Mouse (Mus musculus) neural tube, embryonic 14.5 days (tissue): ENCODE results near the gene Rab37. TPM values are rescaled to one million over a fixed set of nuclear protein-coding genes. Genes with fewer than 3 reads are reported as not detected.

ENCODE experiments used
- ATAC-seq: fragments of 200-750 bp; cut with Nextera tagmentation; 2 replicates; pipeline ENCODE4 v1.8.0; 2017; ENCODE audit warnings: low read depth, mild to moderate bottlenecking, moderate TSS enrichment, moderate library complexity
- H3K27ac ChIP-seq: fragments of 300-500 bp; sonication (generic); 2 replicates; pipeline ENCODE4 v1.5.1; 2014; ENCODE audit warnings: low read depth, mild to moderate bottlenecking, control low read depth, low read length, moderate library complexity, mixed read lengths
- H3K27me3 ChIP-seq: fragments of 300-500 bp; sonication (generic); 2 replicates; pipeline ENCODE4 v1.6.1; 2014; ENCODE audit warnings: low read length; ENCODE audit not compliant: control insufficient read depth, insufficient read depth
- H3K36me3 ChIP-seq: fragments of 300-500 bp; sonication (generic); 2 replicates; pipeline ENCODE4 v1.6.1; 2014; ENCODE audit warnings: low read length, mixed read lengths; ENCODE audit not compliant: control insufficient read depth, insufficient read depth
- H3K4me1 ChIP-seq: fragments of 300-500 bp; sonication (generic); 2 replicates; pipeline ENCODE4 v1.6.1; 2014; ENCODE audit warnings: low read length; ENCODE audit not compliant: control insufficient read depth, insufficient read depth
- H3K4me2 ChIP-seq: fragments of 300-500 bp; sonication (generic); 2 replicates; pipeline ENCODE4 v1.6.1; 2014; ENCODE audit warnings: mild to moderate bottlenecking, low read depth, low read length, control low read depth
- H3K4me3 ChIP-seq: fragments of 300-500 bp; sonication (generic); 2 replicates; pipeline ENCODE4 v1.5.1; 2014; ENCODE audit warnings: low read depth, low read length, control low read depth, mixed read lengths
- H3K9ac ChIP-seq: fragments of 300-500 bp; sonication (generic); replicated peaks from 2 replicates; pipeline ENCODE4 v1.6.1; 2014; ENCODE audit warnings: low read depth, mild to moderate bottlenecking, control low read depth, low read length, mixed read lengths
- H3K9me3 ChIP-seq: fragments of 300-500 bp; sonication (generic); 2 replicates; pipeline ENCODE4 v1.6.1; 2016; ENCODE audit warnings: low read length; ENCODE audit not compliant: control insufficient read depth
- WGBS: fragments of 180-500 bp; shearing (Covaris S2); extraction: QIAGEN DNeasy Blood & Tissue Kit; methylation state at CpG from one replicate; pipeline ENCODE4 v1.1.7; 2014; 5-methylcytosine and 5-hydroxymethylcytosine counted together
- polyA plus RNA-seq: library from polyadenylated mRNA; unstranded; fragments of >200 nt; fragmentation: Nextera tagmentation; extraction: Ambion mirVana; gene quantifications from 2 replicates; pipeline ENCODE4 v1.2.1, GENCODE M21; 2014

Rab37 gene
- polyA plus RNA-seq, 1 experiment from 2014 or later: 0.25 TPM

DNA sequence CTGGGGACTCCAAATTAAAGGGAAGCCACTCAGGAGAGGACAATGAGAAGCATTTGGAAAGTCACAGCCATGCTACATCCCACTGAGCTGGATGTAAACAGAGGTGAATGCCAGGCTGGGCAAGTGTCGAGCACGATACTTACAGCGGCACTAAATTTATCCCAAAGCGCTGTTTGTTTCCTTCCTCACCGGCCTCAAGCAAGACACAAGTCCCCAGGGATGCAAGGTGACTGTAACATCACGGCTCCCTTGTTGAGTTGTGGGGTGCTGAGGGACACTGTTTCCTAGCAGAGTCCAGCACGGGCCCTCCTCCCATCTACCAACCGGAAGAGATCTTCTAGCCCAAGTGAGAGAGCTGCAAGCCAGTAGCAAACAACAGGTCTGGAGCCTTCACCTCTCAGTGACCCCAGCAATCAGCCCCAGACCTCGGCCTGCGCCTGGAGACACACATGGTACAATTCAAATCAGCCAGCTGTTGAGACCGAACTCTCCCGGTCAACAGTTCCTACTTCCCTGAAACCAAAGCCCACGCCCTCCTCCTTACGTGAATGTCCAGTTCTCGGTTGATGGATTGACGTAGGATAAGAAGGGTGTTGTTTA lies 8.1 kb downstream of the Rab37 start:
- no peaks in the 10 kb centered on the region for H3K36me3 ChIP-seq
- no peak overlapping the region for H3K9ac ChIP-seq
- no peak overlapping the region for H3K27ac ChIP-seq
- H3K4me1 ChIP-seq: no peaks in the 10 kb centered on the region
- ATAC-seq: no peak
- H3K9me3 ChIP-seq: no peaks in the 10 kb centered on the region
- 57% methylated on average over 16 of the region's 16 CpGs for WGBS
- no peak overlapping the region for H3K4me3 ChIP-seq
- no peak overlapping the region for H3K4me2 ChIP-seq
- H3K27me3 ChIP-seq: no peaks in the 10 kb centered on the region

DNA sequence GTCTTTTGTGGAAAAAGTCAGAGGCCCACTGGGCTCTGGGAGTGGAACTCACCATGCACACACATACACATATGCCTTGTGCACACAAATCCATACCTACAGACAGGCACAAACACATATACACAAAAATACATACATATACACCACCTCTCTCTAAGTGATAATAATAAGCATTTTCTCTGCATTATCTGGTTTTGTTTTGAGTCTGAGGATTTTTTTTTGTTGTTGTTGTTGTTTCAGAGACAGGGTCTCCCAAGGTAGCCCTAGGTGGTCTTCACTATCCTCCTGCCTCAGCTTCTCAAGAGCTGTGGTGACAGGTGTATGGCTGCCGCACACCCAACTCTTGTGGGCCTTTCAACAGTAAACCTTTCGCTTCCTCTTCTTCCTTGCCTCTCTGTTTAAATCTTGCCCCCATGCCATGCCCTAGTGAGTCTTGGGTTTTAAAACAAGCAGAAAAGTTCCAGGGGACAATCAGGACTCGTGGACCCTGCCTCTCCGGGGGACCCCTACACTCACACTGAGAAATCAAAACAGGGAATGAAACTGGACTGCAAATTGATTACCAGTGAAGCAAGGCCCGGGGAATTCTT lies 8.9 kb downstream of the Rab37 start:
- H3K36me3 ChIP-seq: no peaks in the 10 kb centered on the region
- 80% methylated on average over 5 of the region's 5 CpGs for WGBS
- H3K9ac ChIP-seq: no peak overlapping the region
- no peaks in the 10 kb centered on the region for H3K9me3 ChIP-seq
- ATAC-seq: no peak
- no peak overlapping the region for H3K27ac ChIP-seq
- no peak overlapping the region for H3K4me2 ChIP-seq
- H3K4me3 ChIP-seq: no peak overlapping the region
- no peaks in the 10 kb centered on the region for H3K27me3 ChIP-seq
- H3K4me1 ChIP-seq: no peaks in the 10 kb centered on the region

DNA sequence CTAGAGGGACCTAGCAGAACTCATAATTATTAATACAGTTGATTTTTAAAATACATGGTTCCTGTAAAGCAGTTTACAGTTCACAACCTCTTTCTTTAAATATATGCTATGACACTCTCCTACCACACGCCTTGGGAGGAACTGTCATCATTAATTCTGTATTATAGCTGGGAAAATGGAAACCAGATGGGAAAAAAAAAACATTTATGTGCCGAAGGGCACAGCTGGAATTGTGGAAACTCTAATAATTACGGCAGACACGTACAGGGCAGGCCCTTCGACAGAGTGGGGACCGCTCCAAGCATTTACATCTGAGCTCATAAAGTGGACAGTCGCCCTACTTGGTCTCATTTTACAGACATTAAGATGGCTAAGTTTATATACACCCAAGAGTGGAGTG lies 9.5 kb downstream of the Rab37 start:
- H3K4me2 ChIP-seq: no peak overlapping the region
- no peak overlapping the region for H3K4me3 ChIP-seq
- ATAC-seq: no peak
- H3K27ac ChIP-seq: no peak overlapping the region
- no peaks in the 10 kb centered on the region for H3K36me3 ChIP-seq
- H3K4me1 ChIP-seq: no peaks in the 10 kb centered on the region
- no peak overlapping the region for H3K9ac ChIP-seq
- no peaks in the 10 kb centered on the region for H3K9me3 ChIP-seq
- H3K27me3 ChIP-seq: no peaks in the 10 kb centered on the region
- 60% methylated on average over 7 of the region's 7 CpGs for WGBS

DNA sequence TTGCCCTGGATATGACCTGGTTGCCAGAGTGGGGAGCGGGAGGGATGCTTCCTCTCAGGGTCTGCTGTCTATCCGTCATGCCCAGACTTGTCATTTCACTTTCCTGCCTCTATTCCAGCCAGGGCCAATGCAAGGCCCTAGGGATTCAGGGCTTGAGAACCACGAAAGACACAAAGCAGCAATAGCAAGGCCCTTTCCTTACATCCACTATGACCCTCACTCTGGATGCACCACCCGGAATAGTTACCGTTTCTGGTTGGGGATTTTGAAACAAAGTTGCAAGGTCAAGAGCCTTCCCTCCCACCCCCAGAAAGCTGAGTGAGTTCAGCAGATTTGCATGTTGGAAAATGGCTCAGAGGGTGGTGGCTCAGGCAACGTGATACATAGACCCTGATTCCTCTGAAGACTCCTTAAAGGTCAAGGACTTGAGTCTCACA lies 10.4 kb downstream of the Rab37 start:
- WGBS: 63% methylated on average over 6 of the region's 6 CpGs
- Histone ChIP-seq H3K9me3 (no peaks in the 10 kb centered on the region), H3K9ac (no peak overlapping the region), H3K4me1 (no peaks in the 10 kb centered on the region), H3K27ac (no peak overlapping the region), H3K27me3 (no peaks in the 10 kb centered on the region), H3K4me2 (no peak overlapping the region), H3K4me3 (no peak overlapping the region), H3K36me3 (no peaks in the 10 kb centered on the region)
- no peak for ATAC-seq

DNA sequence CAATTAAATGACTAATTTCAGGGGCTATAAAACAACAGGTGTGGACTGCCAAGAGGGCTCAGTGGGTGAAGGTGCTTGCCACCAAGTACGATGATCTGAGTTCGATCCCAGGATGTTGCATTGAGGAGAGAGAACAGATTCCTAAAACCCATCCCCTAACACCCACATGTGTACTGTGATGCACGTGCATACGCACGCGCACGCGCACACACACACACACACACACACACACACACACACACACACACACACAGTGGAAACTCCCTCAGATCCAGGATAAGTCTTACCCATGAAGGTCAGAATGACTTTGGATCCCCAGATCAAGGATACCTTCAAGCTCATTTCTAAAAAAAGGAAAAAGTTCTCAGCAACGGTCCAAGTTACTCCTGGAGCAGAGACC lies 10.9 kb downstream of the Rab37 start:
- no peak overlapping the region for H3K9ac ChIP-seq
- no peak overlapping the region for H3K27ac ChIP-seq
- H3K4me2 ChIP-seq: no peak overlapping the region
- H3K4me1 ChIP-seq: no peaks in the 10 kb centered on the region
- H3K4me3 ChIP-seq: no peak overlapping the region
- no peak for ATAC-seq
- no peaks in the 10 kb centered on the region for H3K27me3 ChIP-seq
- H3K9me3 ChIP-seq: no peaks in the 10 kb centered on the region
- 96% methylated on average over 9 of the region's 9 CpGs for WGBS
- no peaks in the 10 kb centered on the region for H3K36me3 ChIP-seq

GRCm38 (mm10) chr11:115103470-115104413 lies 12.5 kb downstream of the Rab37 start:
- Histone ChIP-seq H3K9ac (no peak overlapping the region), H3K36me3 (no peaks in the 10 kb centered on the region), H3K4me2 (no peak overlapping the region), H3K27ac (no peak overlapping the region), H3K9me3 (no peaks in the 10 kb centered on the region), H3K27me3 (no peaks in the 10 kb centered on the region), H3K4me1 (no peaks in the 10 kb centered on the region; the same call in 1 of the 2 replicates), H3K4me3 (no peak overlapping the region)
- 89% methylated on average over 25 of the region's 25 CpGs for WGBS
- ATAC-seq: no peak

- Histone ChIP-seq H3K36me3 (no peaks in the 10 kb centered on the region), H3K4me2 (no peak overlapping the region), H3K4me3 (no peak overlapping the region), H3K9ac (no peak overlapping the region), H3K27ac (no peak overlapping the region), H3K9me3 (no peaks in the 10 kb centered on the region), H3K27me3 (no peaks in the 10 kb centered on the region), H3K4me1 (no peaks in the 10 kb centered on the region; the same call in 1 of the 2 replicates)
- 52% methylated on average over 8 of the region's 8 CpGs for WGBS
- ATAC-seq: no peak
Measured at GRCm38 (mm10) chr11:115104769-115105563, 13.7 kb downstream of the Rab37 start.

DNA sequence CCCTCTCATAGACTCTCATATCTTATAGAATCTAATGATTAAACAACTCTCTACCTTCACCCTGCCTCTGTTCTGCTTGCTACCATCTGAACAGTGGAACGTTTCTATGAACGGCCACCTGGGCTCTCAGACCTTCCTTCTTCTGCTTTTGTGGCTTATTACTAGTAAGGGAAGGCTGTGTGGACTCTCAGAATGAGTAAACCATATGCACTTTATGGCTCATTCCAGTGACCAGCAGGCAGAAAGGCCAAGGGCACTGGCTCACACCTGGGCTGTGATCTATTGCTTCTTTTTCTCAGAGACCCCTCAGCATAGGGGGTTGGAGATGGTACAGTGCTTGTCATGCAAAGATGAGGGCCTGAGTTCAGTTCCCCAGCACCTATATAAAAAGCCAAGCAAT lies 15.4 kb downstream of the Rab37 start:
- H3K27me3 ChIP-seq: no peaks in the 10 kb centered on the region
- no peaks in the 10 kb centered on the region; the same call in 1 of the 2 replicates for H3K4me1 ChIP-seq
- WGBS: 90% methylated on average over 2 of the region's 2 CpGs
- ATAC-seq: no peak
- no peaks in the 10 kb centered on the region for H3K9me3 ChIP-seq
- H3K27ac ChIP-seq: no peak overlapping the region
- no peaks in the 10 kb centered on the region for H3K36me3 ChIP-seq
- H3K4me3 ChIP-seq: no peak overlapping the region
- no peak overlapping the region for H3K4me2 ChIP-seq
- H3K9ac ChIP-seq: no peak overlapping the region
